Mouse (Mus musculus) liver, embryonic 14.5 days (tissue): ENCODE data around the gene Ccdc181. TPM values are rescaled to one million over a fixed set of nuclear protein-coding genes. Genes with fewer than 3 reads are reported as not detected.

Experiments used
- ATAC-seq: fragments of 200-750 bp; cut with Nextera tagmentation; 2 replicates; pipeline ENCODE4 v1.8.0; 2017; ENCODE audit warnings: moderate number of reproducible peaks, mild to moderate bottlenecking, moderate library complexity; ENCODE audit not compliant: insufficient read depth
- DNase-seq, 3 experiments: peaks; one replicate each; pipeline ENCODE4 v3.0.0-alpha.2; 2012 to 2013; ENCODE audit warnings: low read depth in 3 of 3, low spot score in 3 of 3
- H3K27ac ChIP-seq: fragments of 300-500 bp; sonication (generic); 2 replicates; pipeline ENCODE4 v1.5.1; 2014; ENCODE audit warnings: moderate library complexity, mild to moderate bottlenecking, control low read depth, inconsistent platforms
- H3K27me3 ChIP-seq: fragments of 300-500 bp; sonication (generic); 2 replicates; pipeline ENCODE4 v1.6.1; 2014; ENCODE audit warnings: mild to moderate bottlenecking, low read length, moderate library complexity; ENCODE audit not compliant: control insufficient read depth, insufficient read depth
- H3K36me3 ChIP-seq: fragments of 300-500 bp; sonication (generic); replicated peaks from 2 replicates; pipeline ENCODE4 v1.6.1; 2014; ENCODE audit warnings: low read depth; ENCODE audit not compliant: control insufficient read depth, insufficient read depth
- H3K4me1 ChIP-seq, 2 experiments: fragments of 200-500 bp in 1 of 2; fragments of 300-500 bp in 1 of 2; sonication (generic) in 1 of 2; replicated peaks; 2 replicates each; pipeline ENCODE4 v1.6.1; 2012 to 2014; ENCODE audit warnings: antibody characterized with exemption in 1 of 2, inconsistent platforms in 1 of 2, low read length in 1 of 2; ENCODE audit not compliant: control insufficient read depth in 2 of 2, insufficient read depth in 2 of 2
- H3K4me2 ChIP-seq: fragments of 300-500 bp; sonication (generic); 2 replicates; pipeline ENCODE4 v1.6.1; 2014; ENCODE audit warnings: low read depth, mild to moderate bottlenecking, control low read depth, moderate library complexity
- H3K4me3 ChIP-seq, 2 experiments: fragments of 200-500 bp in 1 of 2; fragments of 300-500 bp in 1 of 2; sonication (generic) in 1 of 2; 2 replicates each; pipeline ENCODE4 v1.5.1; 2012 to 2014; ENCODE audit warnings: low read depth in 2 of 2, low read length in 2 of 2, mild to moderate bottlenecking in 2 of 2, control low read depth in 1 of 2, inconsistent platforms in 1 of 2, moderate library complexity in 1 of 2; ENCODE audit not compliant: insufficient read depth in 1 of 2
- H3K9ac ChIP-seq: fragments of 300-500 bp; sonication (generic); replicated peaks from 2 replicates; pipeline ENCODE4 v1.6.1; 2014; ENCODE audit warnings: mild to moderate bottlenecking, control low read depth, moderate library complexity
- H3K9me3 ChIP-seq: fragments of 300-500 bp; sonication (generic); 2 replicates; pipeline ENCODE4 v1.6.1; 2016; ENCODE audit warnings: low read length, mixed read lengths; ENCODE audit not compliant: control insufficient read depth
- CTCF ChIP-seq: IDR thresholded peaks from 2 replicates; pipeline ENCODE4 v1.5.1; 2016; ENCODE audit warnings: antibody characterized with exemption, low read depth, control low read depth
- EP300 ChIP-seq: IDR thresholded peaks from 2 replicates; pipeline ENCODE4 v1.6.1; 2016; ENCODE audit warnings: antibody characterized with exemption, low read depth
- WGBS: fragments of 180-500 bp; shearing (Covaris S2); extraction: QIAGEN DNeasy Blood & Tissue Kit; methylation state at CpG from one replicate; pipeline ENCODE4 v1.1.7; 2014; ENCODE audit not compliant: insufficient replicate concordance; 5-methylcytosine and 5-hydroxymethylcytosine counted together
- polyA plus RNA-seq, 2 experiments: library from polyadenylated mRNA; depleted of rRNA in 1 of 2; stranded (reverse) in 1 of 2; unstranded in 1 of 2; fragments of >200 nt; fragmentation: Nextera tagmentation in 1 of 2; extraction: Ambion mirVana in 1 of 2; gene quantifications; 2 replicates each; pipeline versions ENCODE4 v1.2.1 to v1.2.3; 2012 to 2014

Ccdc181 gene
- polyA plus RNA-seq, 2 experiments = 1.8 to 2.3 TPM

GRCm38 (mm10) chr1:164320731-164321130 lies 45.3 kb downstream of the Ccdc181 start:
- Histone ChIP-seq H3K9ac (no peak overlapping the region), H3K27me3 (no peaks in the 10 kb centered on the region), H3K9me3 (no peaks in the 10 kb centered on the region), H3K4me3 (no peak overlapping the region), H3K27ac (no peak overlapping the region), H3K36me3 (no peaks in the 10 kb centered on the region), H3K4me1 (peaks cover 0 to 15% of the 10 kb centered on the region in 2 experiments; a peak in 2 of 4 replicates), H3K4me2 (no peak overlapping the region)
- no peak for ATAC-seq
- 76% methylated on average over 5 of the region's 5 CpGs for WGBS
- DNase-seq = no peak
- no peak for TF ChIP-seq EP300

GRCm38 (mm10) chr1:164321408-164321807 lies 46.0 kb downstream of the Ccdc181 start:
- Histone ChIP-seq H3K4me3 (no peak overlapping the region), H3K27me3 (no peaks in the 10 kb centered on the region), H3K4me1 (peaks cover 0 to 15% of the 10 kb centered on the region in 2 experiments; a peak in 2 of 4 replicates), H3K36me3 (no peaks in the 10 kb centered on the region), H3K9me3 (no peaks in the 10 kb centered on the region), H3K4me2 (no peak overlapping the region), H3K27ac (no peak overlapping the region), H3K9ac (no peak overlapping the region)
- TF ChIP-seq CTCF (no peak), EP300 (no peak)
- no peak for ATAC-seq
- 70% methylated on average over 10 of the region's 10 CpGs for WGBS
- no peak for DNase-seq

- H3K4me2 ChIP-seq = no peak overlapping the region
- DNase-seq (no peak), ATAC-seq (no peak)
- peaks cover 0 to 15% of the 10 kb centered on the region in 2 experiments; a peak in 2 of 4 replicates for H3K4me1 ChIP-seq
- no peak overlapping the region for H3K9ac ChIP-seq
- H3K27ac ChIP-seq = no peak overlapping the region
- TF ChIP-seq CTCF = no peak
- TF ChIP-seq EP300 = no peak
- 70% methylated on average over 8 of the region's 8 CpGs for WGBS
- H3K4me3 ChIP-seq = no peak overlapping the region
- H3K36me3 ChIP-seq = no peaks in the 10 kb centered on the region
- H3K9me3 ChIP-seq = no peaks in the 10 kb centered on the region
- H3K27me3 ChIP-seq = no peaks in the 10 kb centered on the region
Measured at GRCm38 (mm10) chr1:164322987-164323650, 47.7 kb downstream of the Ccdc181 start.

GRCm38 (mm10) chr1:164324221-164324620 lies 48.8 kb downstream of the Ccdc181 start:
- H3K27me3 ChIP-seq = no peaks in the 10 kb centered on the region
- no peaks in the 10 kb centered on the region for H3K9me3 ChIP-seq
- no peaks in the 10 kb centered on the region for H3K36me3 ChIP-seq
- TF ChIP-seq EP300 (no peak), CTCF (no peak)
- H3K4me1 ChIP-seq = peaks cover 0 to 9% of the 10 kb centered on the region in 2 experiments; a peak in 1 of 4 replicates
- no peak for ATAC-seq
- no peak for DNase-seq
- no peak overlapping the region for H3K27ac ChIP-seq
- no peak overlapping the region for H3K4me3 ChIP-seq
- no peak overlapping the region for H3K4me2 ChIP-seq
- H3K9ac ChIP-seq = no peak overlapping the region
- WGBS = 74% methylated on average over 4 of the region's 4 CpGs

- Histone ChIP-seq H3K4me1 (peaks cover 0 to 5% of the 10 kb centered on the region in 2 experiments; a peak in 1 of 4 replicates), H3K9me3 (no peaks in the 10 kb centered on the region), H3K4me3 (no peak overlapping the region), H3K9ac (no peak overlapping the region), H3K27me3 (no peaks in the 10 kb centered on the region), H3K4me2 (no peak overlapping the region), H3K27ac (no peak overlapping the region), H3K36me3 (no peaks in the 10 kb centered on the region)
- ATAC-seq (no peak), DNase-seq (no peak)
- WGBS = 56% methylated on average over 2 of the region's 2 CpGs
- TF ChIP-seq CTCF = no peak
- TF ChIP-seq EP300 = no peak
Measured at GRCm38 (mm10) chr1:164324878-164325277, 49.5 kb downstream of the Ccdc181 start.
